Mouse (Mus musculus): ENCODE results near the gene Padi6.

Gene Padi6

DNA sequence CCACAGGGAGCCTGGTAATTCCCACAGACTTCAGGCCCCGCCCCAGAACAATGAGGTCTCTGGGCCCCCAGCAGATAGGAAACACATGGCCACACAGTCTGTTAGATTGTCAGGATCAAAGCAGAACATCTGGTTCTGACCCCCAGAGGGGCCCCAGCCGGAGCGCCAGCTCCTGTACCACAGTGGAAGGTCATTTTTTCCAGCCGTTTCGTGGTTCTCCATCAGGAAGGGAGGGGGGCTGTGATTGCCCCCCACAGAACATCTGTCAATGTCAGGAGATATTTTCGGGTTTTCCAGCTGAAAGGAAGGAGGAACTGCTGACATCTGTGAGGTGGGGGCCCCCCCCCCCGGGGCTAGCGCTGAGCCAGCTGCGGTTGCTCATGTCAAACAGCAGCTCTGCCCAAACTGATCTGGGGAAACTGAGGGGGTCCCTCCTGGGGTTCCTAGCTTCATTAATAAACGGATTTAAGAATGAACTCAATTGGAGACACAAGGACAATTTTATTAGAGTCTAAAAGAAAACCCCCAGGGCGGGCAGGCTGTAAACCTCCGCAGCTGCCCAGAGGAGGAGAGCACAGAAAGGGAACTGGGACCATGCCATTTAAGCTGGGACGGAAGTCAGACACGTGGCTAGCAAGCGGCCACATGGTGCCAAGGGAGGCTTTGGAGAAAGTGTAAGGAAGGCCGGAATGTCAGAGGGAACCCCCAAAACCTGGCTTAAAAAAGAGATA, 58.1 kb downstream of the Padi6 start:
- no peak for DNase-seq (ENCODE audit: low spot score)

DNA sequence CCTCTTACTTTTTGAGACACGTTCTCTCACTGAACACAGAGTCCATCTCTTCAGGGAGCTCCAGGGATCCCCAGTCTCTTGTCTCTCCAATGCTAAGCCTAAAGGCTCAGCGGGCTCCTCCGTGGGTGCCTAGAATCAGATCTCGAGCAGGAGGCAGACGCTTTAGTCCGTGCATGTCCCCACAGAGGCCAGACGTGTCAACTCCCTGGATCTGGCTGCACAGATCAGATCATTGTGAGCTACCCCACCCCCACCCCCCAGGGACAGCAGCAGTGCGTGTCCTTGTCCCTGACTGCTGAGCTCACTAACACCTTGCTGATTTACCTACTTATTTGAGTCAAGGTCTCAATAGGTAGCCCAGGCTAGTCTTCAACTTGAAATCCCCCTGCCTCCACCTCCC, 58.8 kb downstream of the Padi6 start:
- DNase-seq (ENCODE audit: low spot score) = no peak

DNA sequence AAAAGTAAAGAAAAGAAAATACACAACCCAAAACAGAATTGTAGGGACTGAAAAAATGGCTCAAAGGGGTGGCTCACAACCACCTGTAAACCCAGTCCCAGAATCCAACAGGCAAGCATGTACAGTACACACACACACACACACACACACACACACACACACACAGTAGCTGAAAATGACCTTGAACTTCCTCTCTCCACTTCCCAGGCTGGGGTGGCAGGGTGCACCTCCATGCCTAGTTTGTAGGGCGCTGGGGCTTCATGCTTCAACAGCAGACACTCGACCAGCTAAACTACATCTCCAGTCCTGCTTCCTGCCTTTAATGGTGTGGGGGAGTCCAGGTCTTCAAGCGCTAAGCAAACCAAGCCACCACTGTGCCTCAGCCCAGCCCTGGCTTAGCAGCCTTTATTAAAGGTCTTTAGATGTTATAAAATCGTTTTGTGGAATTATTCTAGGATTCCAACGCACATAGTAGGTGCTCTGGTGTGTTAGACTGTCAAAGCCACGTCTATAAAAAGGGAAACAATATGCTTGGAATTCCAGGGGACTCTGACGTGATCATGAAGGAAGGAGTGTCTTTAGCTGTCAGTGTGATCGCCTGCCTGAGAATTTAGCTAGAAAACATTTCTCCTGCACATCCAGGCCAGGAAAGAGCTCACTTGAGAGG, 61.6 kb downstream of the Padi6 start:
- no peak for DNase-seq (ENCODE audit: low spot score)

DNA sequence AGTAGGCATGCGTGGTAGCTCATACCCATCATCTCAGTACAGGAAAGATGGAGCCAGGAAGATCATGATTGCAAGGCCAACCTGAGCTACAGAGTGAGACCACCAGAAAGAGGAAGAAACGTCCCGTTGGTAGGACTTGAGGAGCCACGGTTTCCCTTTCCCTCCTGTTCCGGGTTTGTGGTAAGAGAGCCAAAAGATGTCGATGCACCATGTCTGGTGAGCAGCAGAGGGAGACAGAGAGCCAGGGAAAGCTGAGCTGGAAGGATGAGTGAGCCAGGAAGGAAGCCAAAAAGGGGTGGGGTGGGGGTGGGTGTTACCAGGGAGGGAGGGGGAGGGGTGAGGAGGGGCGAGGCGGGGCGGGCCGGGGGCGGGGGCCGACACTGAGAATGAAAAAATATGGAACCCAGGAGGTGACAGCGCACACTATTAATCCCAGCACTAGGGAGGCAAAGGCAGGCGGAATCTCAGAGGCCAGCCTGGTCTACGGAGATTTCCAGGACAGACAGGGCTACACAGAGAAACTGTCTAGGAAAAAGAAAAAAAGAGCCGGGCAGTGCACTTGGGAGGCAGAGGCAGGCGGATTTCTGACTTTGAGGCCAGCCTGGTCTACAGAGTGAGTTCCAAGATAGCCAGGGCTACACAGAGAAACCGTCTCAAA, 62.6 kb downstream of the Padi6 start:
- DNase-seq (ENCODE audit: low spot score) = no peak

DNA sequence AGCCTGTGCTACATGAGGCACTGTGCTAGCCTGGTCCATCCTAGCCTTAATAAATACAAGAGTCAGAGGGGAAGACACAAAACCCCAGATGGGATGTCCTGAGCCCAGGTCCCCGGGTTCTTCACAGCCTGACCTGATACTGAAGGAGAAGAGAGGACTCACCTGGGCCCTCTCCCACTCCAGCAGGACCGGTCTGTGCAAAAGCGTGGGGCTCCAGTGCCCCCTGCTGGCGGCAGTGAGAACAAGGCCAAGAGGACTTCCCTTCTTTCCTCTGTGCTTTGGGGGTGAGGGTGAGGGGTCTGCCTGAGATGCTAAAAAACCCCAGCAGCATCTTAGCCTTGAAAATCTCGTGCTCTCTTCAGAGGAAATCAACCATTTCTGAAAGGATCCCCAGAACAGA, 63.4 kb downstream of the Padi6 start:
- no peak for DNase-seq (ENCODE audit: low spot score)
